Mouse (Mus musculus): Measurements from ENCODE around the gene Pcsk2.

GRCm38 (mm10) chr2:143840895-143841294 lies 294.9 kb downstream of the Pcsk2 start:
- no peak for TF ChIP-seq CTCF (IDR thresholded peaks at IDR 0.05)
- TF ChIP-seq POLR2A (IDR thresholded peaks at IDR 0.05; ENCODE audit: insufficient read depth, low read depth, low read length), result no peak
- no peak for TF ChIP-seq EP300 (IDR thresholded peaks at IDR 0.05; ENCODE audit: insufficient read depth, low read depth, low read length)
